Mouse (Mus musculus) testis, postnatal 10 days (tissue): ENCODE data around the gene Ccdc89.

Experiments
- DNase-seq: peaks from one replicate; pipeline ENCODE4 v3.0.0; 2021; ENCODE audit warnings: low spot score

Gene Ccdc89

GRCm38 (mm10) chr7:90426020-90427001 is at the start of gene Ccdc89:
Gene Ccdc89 (plus strand): TSS chr7:90426577.
- DNase-seq = peak; percentile 82

GRCm38 (mm10) chr7:90384411-90384810 is 42.0 kb upstream of the Ccdc89 start:
- no peak for DNase-seq

GRCm38 (mm10) chr7:90386885-90387459 is 39.4 kb upstream of the Ccdc89 start:
- no peak for DNase-seq

- no peak for DNase-seq
Observed at GRCm38 (mm10) chr7:90389765-90390164, 36.6 kb upstream of the Ccdc89 start.

- no peak for DNase-seq
Observed at GRCm38 (mm10) chr7:90395073-90395472, 31.3 kb upstream of the Ccdc89 start.

GRCm38 (mm10) chr7:90395928-90396327 is 30.4 kb upstream of the Ccdc89 start:
- no peak for DNase-seq

GRCm38 (mm10) chr7:90409934-90410333 is 16.4 kb upstream of the Ccdc89 start:
- DNase-seq = peak; percentile 79

- DNase-seq = no peak
Observed at GRCm38 (mm10) chr7:90427006-90427405, 629 bp downstream of the Ccdc89 start.

- DNase-seq = no peak
Observed at GRCm38 (mm10) chr7:90432221-90432620, 5.8 kb downstream of the Ccdc89 start.

- no peak for DNase-seq
Observed at GRCm38 (mm10) chr7:90440044-90440443, 13.7 kb downstream of the Ccdc89 start.

GRCm38 (mm10) chr7:90442070-90442469 is 15.7 kb downstream of the Ccdc89 start:
- no peak for DNase-seq

- DNase-seq = peak; percentile 95
Observed at GRCm38 (mm10) chr7:90442518-90443080, 16.2 kb downstream of the Ccdc89 start, which contains the start of gene Crebzf. Gene Crebzf (plus strand): TSS chr7:90442729.

- DNase-seq = peak; percentile 83
Observed at GRCm38 (mm10) chr7:90443101-90444091, 17.0 kb downstream of the Ccdc89 start.

- DNase-seq = no peak
Observed at GRCm38 (mm10) chr7:90444206-90444605, 17.8 kb downstream of the Ccdc89 start.

GRCm38 (mm10) chr7:90456149-90456844 is 29.9 kb downstream of the Ccdc89 start:
- DNase-seq = no peak

GRCm38 (mm10) chr7:90456845-90457468 is 30.6 kb downstream of the Ccdc89 start, which contains the start of gene Tmem126a:
Gene Tmem126a (minus strand): TSS chr7:90457229.
- peak; percentile 85 for DNase-seq

- no peak for DNase-seq
Observed at GRCm38 (mm10) chr7:90457517-90457916, 31.1 kb downstream of the Ccdc89 start.

- no peak for DNase-seq
Observed at GRCm38 (mm10) chr7:90460330-90460729, 34.0 kb downstream of the Ccdc89 start.

- DNase-seq = no peak
Observed at GRCm38 (mm10) chr7:90460930-90461329, 34.6 kb downstream of the Ccdc89 start.

GRCm38 (mm10) chr7:90461441-90461840 is 35.1 kb downstream of the Ccdc89 start:
- DNase-seq = no peak
